Mouse (Mus musculus): ENCODE data around the gene Zfp445.

GRCm38 (mm10) chr9:122901047-122901446, 35.2 kb upstream of the Zfp445 start:
- TF ChIP-seq CTCF (IDR thresholded peaks at IDR 0.05; ENCODE audit: low read depth) (no peak), EP300 (IDR thresholded peaks at IDR 0.05; ENCODE audit: low read depth) (no peak)
